Mouse (Mus musculus) midbrain, embryonic 11.5 days (tissue): ENCODE data around the gene Map2k4. TPM values are rescaled to one million over a fixed set of nuclear protein-coding genes. Genes with fewer than 3 reads are reported as not detected.
A peak's percentile ranks its signal among the peaks of the same experiment; 100 is the strongest.

Source experiments
- ATAC-seq: fragments of 200-750 bp; cut with Nextera tagmentation; 2 replicates; pipeline ENCODE4 v1.8.0; 2017; ENCODE audit warnings: moderate TSS enrichment, moderate library complexity; ENCODE audit not compliant: low FRiP score
- DNase-seq: peaks from one replicate; pipeline ENCODE4 v3.0.0; 2015; ENCODE audit warnings: low spot score; ENCODE audit errors: missing footprints
- H3K27ac ChIP-seq: fragments of 300-500 bp; sonication (generic); 2 replicates; pipeline ENCODE4 v1.5.1; 2014; ENCODE audit warnings: low read depth, low read length
- H3K27me3 ChIP-seq: fragments of 300-500 bp; sonication (generic); 2 replicates; pipeline ENCODE4 v1.6.1; 2014; ENCODE audit warnings: mild to moderate bottlenecking, low read length, moderate library complexity, mixed read lengths; ENCODE audit not compliant: control insufficient read depth, insufficient read depth
- H3K36me3 ChIP-seq: fragments of 300-500 bp; sonication (generic); 2 replicates; pipeline ENCODE4 v1.6.1; 2014; ENCODE audit warnings: mild to moderate bottlenecking, low read length, moderate library complexity, mixed read lengths; ENCODE audit not compliant: control insufficient read depth, insufficient read depth
- H3K4me1 ChIP-seq: fragments of 300-500 bp; sonication (generic); 2 replicates; pipeline ENCODE4 v1.6.1; 2014; ENCODE audit warnings: low read length; ENCODE audit not compliant: control insufficient read depth, insufficient read depth
- H3K4me2 ChIP-seq: fragments of 300-500 bp; sonication (generic); 2 replicates; pipeline ENCODE4 v1.6.1; 2014; ENCODE audit warnings: mild to moderate bottlenecking, moderate library complexity
- H3K4me3 ChIP-seq: fragments of 300-500 bp; sonication (generic); 2 replicates; pipeline ENCODE4 v1.5.1; 2014; ENCODE audit warnings: low read depth, low read length
- H3K9ac ChIP-seq: fragments of 300-500 bp; sonication (generic); 2 replicates; pipeline ENCODE4 v1.6.1; 2014; ENCODE audit warnings: low read length
- H3K9me3 ChIP-seq: fragments of 300-500 bp; sonication (generic); 2 replicates; pipeline ENCODE4 v1.6.1; 2016; ENCODE audit warnings: low read length; ENCODE audit not compliant: control insufficient read depth
- WGBS: fragments of 180-500 bp; shearing (Covaris S2); extraction: QIAGEN DNeasy Blood & Tissue Kit; methylation state at CpG from one replicate; pipeline ENCODE4 v1.1.7; 2014; 5-methylcytosine and 5-hydroxymethylcytosine counted together
- polyA plus RNA-seq: library from polyadenylated mRNA; unstranded; fragments of >200 nt; fragmentation: Nextera tagmentation; extraction: Ambion mirVana; gene quantifications from 2 replicates; pipeline ENCODE4 v1.2.1, GENCODE M21; 2014

The Map2k4 gene
- polyA plus RNA-seq, 1 experiment from 2014 or later, result 85.2 TPM

- 81% methylated on average over 6 of the region's 6 CpGs for WGBS
- no peak overlapping the region for H3K27ac ChIP-seq
- ATAC-seq (no peak), DNase-seq (no peak)
- H3K4me3 ChIP-seq, result no peak overlapping the region
- H3K36me3 ChIP-seq, result no peaks in the 10 kb centered on the region
- H3K4me1 ChIP-seq, result no peaks in the 10 kb centered on the region; the same call in 1 of the 2 replicates
- H3K9me3 ChIP-seq, result no peaks in the 10 kb centered on the region
- H3K4me2 ChIP-seq, result no peak overlapping the region
- H3K27me3 ChIP-seq, result no peaks in the 10 kb centered on the region
- H3K9ac ChIP-seq, result no peak overlapping the region
Observed at GRCm38 (mm10) chr11:65712754-65713306, 75.3 kb downstream of the Map2k4 start.

DNA sequence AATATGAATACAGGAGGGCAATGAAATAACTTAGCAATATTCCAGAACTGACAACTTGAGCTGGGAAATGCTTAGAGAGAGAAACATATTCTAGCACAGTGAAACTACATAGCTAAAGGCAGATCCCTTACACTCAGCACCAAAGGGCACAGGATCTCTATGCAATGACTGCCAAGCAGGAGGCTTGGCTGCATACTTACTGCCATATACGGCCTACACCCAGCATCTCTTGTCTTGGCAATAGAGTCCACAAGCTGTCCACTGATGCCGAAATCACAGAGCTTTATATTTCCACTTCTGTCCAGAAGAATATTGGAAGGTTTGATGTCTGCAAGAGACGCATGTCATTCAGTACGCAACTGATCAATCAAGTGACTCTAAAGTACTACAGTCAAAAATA, 81.3 kb downstream of the Map2k4 start:
- no peak for ATAC-seq
- WGBS, result 95% methylated on average over 4 of the region's 4 CpGs
- H3K4me3 ChIP-seq, result no peak overlapping the region
- DNase-seq, result no peak
- H3K27me3 ChIP-seq, result no peaks in the 10 kb centered on the region
- H3K9ac ChIP-seq, result no peak overlapping the region
- no peaks in the 10 kb centered on the region for H3K4me1 ChIP-seq
- no peak overlapping the region for H3K4me2 ChIP-seq
- H3K36me3 ChIP-seq, result no peaks in the 10 kb centered on the region
- no peak overlapping the region for H3K27ac ChIP-seq
- no peaks in the 10 kb centered on the region for H3K9me3 ChIP-seq

- Histone ChIP-seq H3K27me3 (no peaks in the 10 kb centered on the region), H3K27ac (no peak overlapping the region), H3K4me2 (no peak overlapping the region), H3K4me1 (no peaks in the 10 kb centered on the region), H3K9me3 (no peaks in the 10 kb centered on the region), H3K4me3 (no peak overlapping the region), H3K36me3 (no peaks in the 10 kb centered on the region), H3K9ac (no peak overlapping the region)
- WGBS, result 94% methylated on average over 2 of the region's 2 CpGs
- ATAC-seq (no peak), DNase-seq (no peak)
Observed at GRCm38 (mm10) chr11:65706176-65706575, 81.9 kb downstream of the Map2k4 start.

DNA sequence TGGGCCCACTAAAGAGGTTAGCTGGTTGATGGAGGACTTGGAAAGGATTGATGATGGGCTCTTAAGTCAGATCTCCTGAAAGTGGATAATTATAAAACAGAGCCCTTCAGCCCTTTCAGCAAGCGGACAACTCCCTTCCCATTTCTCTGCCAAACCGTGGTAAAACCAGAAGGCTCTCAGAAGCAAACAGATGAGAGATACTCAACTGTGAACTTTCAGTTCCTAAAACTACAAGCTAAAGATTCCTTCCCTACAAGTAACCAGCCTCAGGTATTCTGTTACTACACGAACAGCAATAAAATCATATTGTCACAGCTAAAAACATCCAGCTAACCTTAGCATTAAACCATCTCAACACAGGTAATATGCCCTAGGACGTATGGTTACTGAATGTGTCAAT, 83.2 kb downstream of the Map2k4 start:
- no peaks in the 10 kb centered on the region for H3K4me1 ChIP-seq
- H3K4me2 ChIP-seq, result no peak overlapping the region
- no peak overlapping the region for H3K9ac ChIP-seq
- H3K27me3 ChIP-seq, result no peaks in the 10 kb centered on the region
- H3K27ac ChIP-seq, result no peak overlapping the region
- H3K9me3 ChIP-seq, result no peaks in the 10 kb centered on the region
- no peaks in the 10 kb centered on the region for H3K36me3 ChIP-seq
- H3K4me3 ChIP-seq, result no peak overlapping the region
- DNase-seq (no peak), ATAC-seq (no peak)
- 88% methylated on average over 4 of the region's 4 CpGs for WGBS

- Histone ChIP-seq H3K9me3 (no peaks in the 10 kb centered on the region), H3K27me3 (no peaks in the 10 kb centered on the region), H3K9ac (no peak overlapping the region), H3K4me1 (no peaks in the 10 kb centered on the region), H3K4me3 (no peak overlapping the region), H3K36me3 (no peaks in the 10 kb centered on the region), H3K27ac (no peak overlapping the region), H3K4me2 (no peak overlapping the region)
- peak; percentile 55; the same call in 1 of the 2 replicates for ATAC-seq
- peak; percentile 89 for DNase-seq
- 31% methylated on average over 12 of the region's 12 CpGs for WGBS
Observed at GRCm38 (mm10) chr11:65678824-65679402, 109.2 kb downstream of the Map2k4 start.

GRCm38 (mm10) chr11:65667348-65667969, 120.6 kb downstream of the Map2k4 start:
- Histone ChIP-seq H3K9me3 (no peaks in the 10 kb centered on the region), H3K4me1 (no peaks in the 10 kb centered on the region), H3K4me2 (no peak overlapping the region), H3K36me3 (no peaks in the 10 kb centered on the region), H3K27me3 (no peaks in the 10 kb centered on the region), H3K4me3 (no peak overlapping the region), H3K9ac (no peak overlapping the region), H3K27ac (no peak overlapping the region)
- DNase-seq, result no peak
- 81% methylated on average over 6 of the region's 6 CpGs for WGBS
- no peak for ATAC-seq

- Histone ChIP-seq H3K36me3 (no peaks in the 10 kb centered on the region), H3K27ac (no peak overlapping the region), H3K4me2 (no peak overlapping the region), H3K4me3 (no peak overlapping the region), H3K4me1 (no peaks in the 10 kb centered on the region), H3K9me3 (no peaks in the 10 kb centered on the region), H3K9ac (no peak overlapping the region), H3K27me3 (no peaks in the 10 kb centered on the region)
- ATAC-seq, result no peak
- no peak for DNase-seq
- 81% methylated on average over 6 of the region's 6 CpGs for WGBS
Observed at GRCm38 (mm10) chr11:65664903-65665302, 123.2 kb downstream of the Map2k4 start.

DNA sequence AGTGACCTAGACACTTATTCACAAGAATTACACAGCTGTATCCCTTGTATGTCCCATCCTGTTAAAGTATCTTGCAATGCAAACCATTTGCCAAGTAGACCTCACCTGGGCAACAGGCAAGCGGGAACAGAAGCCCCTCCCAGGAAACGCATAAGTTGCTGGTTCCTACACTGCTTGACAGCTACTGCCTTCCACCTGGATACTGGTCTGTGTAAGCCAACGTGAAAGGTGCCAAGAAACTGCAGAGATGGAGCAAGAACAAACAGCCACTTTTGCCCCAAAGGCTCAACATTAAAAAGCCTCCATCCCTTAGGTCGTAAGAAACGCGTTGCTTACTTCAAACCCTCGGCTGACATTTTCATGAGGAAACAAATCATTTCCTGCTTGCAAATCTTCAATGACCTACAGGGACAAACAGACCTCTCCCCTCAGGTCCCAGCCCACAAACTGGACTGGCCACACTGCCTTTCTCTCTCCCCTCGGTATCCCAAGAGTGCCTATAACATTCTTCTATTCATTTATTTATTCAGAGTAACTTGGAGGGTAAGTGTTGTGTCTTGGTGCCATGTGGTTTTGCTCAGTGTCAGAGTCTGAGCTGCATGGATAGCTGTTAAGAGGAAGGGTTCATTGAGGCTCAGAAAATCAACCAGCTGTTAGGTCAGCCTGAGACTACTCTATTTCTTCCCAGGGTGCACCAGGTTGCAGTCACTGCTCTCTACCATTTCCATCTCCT, 126.1 kb downstream of the Map2k4 start:
- Histone ChIP-seq H3K9me3 (no peaks in the 10 kb centered on the region), H3K9ac (no peak overlapping the region), H3K36me3 (no peaks in the 10 kb centered on the region), H3K4me1 (no peaks in the 10 kb centered on the region), H3K4me2 (no peak overlapping the region), H3K27ac (no peak overlapping the region), H3K27me3 (no peaks in the 10 kb centered on the region), H3K4me3 (no peak overlapping the region)
- DNase-seq, result no peak
- ATAC-seq, result no peak
- WGBS, result 82% methylated on average over 8 of the region's 8 CpGs

DNA sequence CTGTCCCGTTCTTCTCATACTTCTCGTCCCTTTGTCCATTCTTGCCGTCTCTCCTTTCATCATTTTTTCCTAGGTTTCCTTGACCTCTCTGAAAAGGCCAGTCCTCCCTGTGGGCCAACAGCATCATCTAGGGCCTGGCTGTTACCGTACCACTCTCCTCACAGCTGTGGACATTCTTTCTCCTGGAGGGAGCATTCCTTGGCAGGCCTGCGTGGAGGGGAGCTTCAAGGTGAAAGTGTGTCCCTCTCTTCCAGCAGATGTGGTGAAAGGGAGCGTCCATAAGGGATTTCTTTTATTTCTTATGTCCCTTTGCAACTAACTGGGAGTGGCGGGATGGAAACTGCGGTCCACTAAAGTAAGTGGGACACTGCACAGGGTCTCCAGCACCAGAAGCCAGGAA, 134.2 kb downstream of the Map2k4 start:
- Histone ChIP-seq H3K9me3 (no peaks in the 10 kb centered on the region), H3K4me2 (no peak overlapping the region), H3K4me3 (no peak overlapping the region), H3K9ac (no peak overlapping the region), H3K4me1 (no peaks in the 10 kb centered on the region), H3K27ac (no peak overlapping the region), H3K36me3 (no peaks in the 10 kb centered on the region), H3K27me3 (no peaks in the 10 kb centered on the region)
- DNase-seq (no peak), ATAC-seq (no peak)
- WGBS, result 84% methylated on average over 8 of the region's 8 CpGs
